Mouse (Mus musculus): ENCODE results near the gene Cep350.
"Not testable (repeated sequence)": the region's sequence is repeated elsewhere in the genome, so short reads cannot be mapped to it uniquely, and the experiment has no call there.

DNA sequence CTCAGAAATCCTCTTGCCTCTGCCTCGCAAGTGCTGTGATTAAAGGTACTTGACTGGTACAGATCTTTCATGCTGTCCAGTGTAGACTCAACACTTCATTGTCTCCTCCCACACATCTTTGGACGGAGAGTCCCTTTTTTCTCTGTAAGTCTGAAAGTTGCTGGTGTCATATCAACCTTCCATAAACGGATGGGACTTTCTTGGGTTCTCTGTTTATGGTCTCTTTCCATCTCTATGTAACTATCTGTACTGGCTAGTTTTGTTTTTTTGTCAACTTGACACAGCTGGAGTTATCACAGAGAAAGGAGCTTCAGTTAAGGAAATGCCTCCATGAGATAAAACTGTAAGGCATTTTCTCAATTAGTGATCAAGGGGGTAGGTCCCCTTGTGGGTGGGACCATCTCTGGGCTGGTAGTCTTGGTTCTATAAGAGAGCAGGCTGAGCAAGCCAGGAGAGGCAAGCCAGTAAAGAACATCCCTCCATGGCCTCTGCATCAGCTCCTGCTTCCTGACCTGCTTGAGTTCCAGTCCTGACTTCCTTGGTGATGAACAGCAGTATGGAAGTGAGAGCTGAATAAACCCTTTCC lies 90.3 kb downstream of the Cep350 start:
- not testable (repeated sequence) for TF ChIP-seq POLR2A (IDR thresholded peaks at IDR 0.05; ENCODE audit: extremely low read depth, insufficient read depth, low read length); CTCF (IDR thresholded peaks at IDR 0.05; ENCODE audit: low read depth, low read length)
